Mouse (Mus musculus) heart, adult 11 months (tissue): Measurements from ENCODE around the gene Vmn1r103.
"Not testable (repeated sequence)": the region's sequence is repeated elsewhere in the genome, so short reads cannot be mapped to it uniquely, and the experiment has no call there.

Experiments used
- DNase-seq: peaks from one replicate; pipeline ENCODE4 v3.0.0; 2022

Vmn1r103 gene

GRCm38 (mm10) chr7:20510434-20510833, at the start of gene Vmn1r103:
Gene Vmn1r103, minus strand, starts transcription at chr7:20510534.
- DNase-seq: not testable (repeated sequence)

- not testable (repeated sequence) for DNase-seq
Measured at GRCm38 (mm10) chr7:20545657-20546056, 35.3 kb upstream of the Vmn1r103 start, which contains the start of gene Gm5726. Gene Gm5726, minus strand, starts transcription at chr7:20545757.

- not testable (repeated sequence) for DNase-seq
Measured at GRCm38 (mm10) chr7:20533537-20533936, 23.2 kb upstream of the Vmn1r103 start, which contains the start of gene Vmn1r104. Gene Vmn1r104, plus strand, starts transcription at chr7:20533837.

GRCm38 (mm10) chr7:20474825-20475224, 35.5 kb downstream of the Vmn1r103 start, which contains the start of gene Gm10670:
Gene Gm10670, minus strand, starts transcription at chr7:20474925.
- DNase-seq: not testable (repeated sequence)
